Mouse (Mus musculus): Measurements from ENCODE around the gene Glrp1. TPM values are rescaled to one million over a fixed set of nuclear protein-coding genes. Genes with fewer than 3 reads are reported as not detected.
A peak's percentile ranks its signal among the peaks of the same experiment; 100 is the strongest.

Glrp1 gene
- polyA plus RNA-seq, 1 experiment from 2014 or later, result 0.11 TPM

GRCm38 (mm10) chr1:88462484-88462883, 47.4 kb downstream of the Glrp1 start:
- no peaks in the 10 kb centered on the region for H3K27me3 ChIP-seq (ENCODE audit: control insufficient read depth, insufficient read depth, low read length)
- no peaks in the 10 kb centered on the region for H3K9me3 ChIP-seq (ENCODE audit: control insufficient read depth, low read length)
- H3K4me3 ChIP-seq (ENCODE audit: low read length), result no peak overlapping the region
- 54% methylated on average over 6 of the region's 6 CpGs for WGBS
- H3K9ac ChIP-seq (ENCODE audit: low read depth, low read length), result no peak overlapping the region
- H3K36me3 ChIP-seq (ENCODE audit: control insufficient read depth, insufficient read depth, low read length), result no peaks in the 10 kb centered on the region
- H3K4me2 ChIP-seq (replicated peaks; ENCODE audit: low read depth, low read length), result no peak overlapping the region
- ATAC-seq (ENCODE audit: low FRiP score, low TSS enrichment), result no peak
- no peaks in the 10 kb centered on the region for H3K4me1 ChIP-seq (ENCODE audit: control insufficient read depth, insufficient read depth, low read length)
- H3K27ac ChIP-seq (ENCODE audit: low read depth, low read length), result no peak overlapping the region

DNA sequence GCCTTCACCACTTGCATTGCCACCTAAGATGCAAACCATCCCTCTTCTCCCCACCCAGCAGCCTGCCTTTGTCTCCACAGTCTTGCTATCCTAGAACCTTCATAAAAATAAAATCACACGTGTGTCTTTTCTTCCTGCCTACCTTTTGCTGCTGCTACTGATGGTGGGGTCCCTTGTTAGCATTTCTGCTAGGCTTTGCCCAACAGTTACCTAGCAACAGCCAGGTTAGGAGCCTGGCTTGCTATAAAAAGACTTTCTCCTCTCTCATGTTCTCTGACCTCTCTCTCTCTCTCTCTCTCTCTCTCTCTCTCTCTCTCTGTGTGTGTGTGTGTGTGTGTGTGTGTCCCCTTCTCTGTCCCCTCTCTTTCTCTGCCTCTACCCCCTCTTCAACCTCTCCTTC, 48.8 kb downstream of the Glrp1 start:
- no peak overlapping the region for H3K9ac ChIP-seq (ENCODE audit: low read depth, low read length)
- no peak overlapping the region for H3K4me2 ChIP-seq (replicated peaks; ENCODE audit: low read depth, low read length)
- no peaks in the 10 kb centered on the region for H3K4me1 ChIP-seq (ENCODE audit: control insufficient read depth, insufficient read depth, low read length)
- ATAC-seq (ENCODE audit: low FRiP score, low TSS enrichment), result no peak
- 16% methylated on average over 1 of the region's 1 CpGs for WGBS
- H3K36me3 ChIP-seq (ENCODE audit: control insufficient read depth, insufficient read depth, low read length), result no peaks in the 10 kb centered on the region
- H3K9me3 ChIP-seq (ENCODE audit: control insufficient read depth, low read length), result no peaks in the 10 kb centered on the region
- H3K27me3 ChIP-seq (ENCODE audit: control insufficient read depth, insufficient read depth, low read length), result no peaks in the 10 kb centered on the region
- no peak overlapping the region for H3K27ac ChIP-seq (ENCODE audit: low read depth, low read length)
- no peak overlapping the region for H3K4me3 ChIP-seq (ENCODE audit: low read length)

GRCm38 (mm10) chr1:88459655-88460054, 50.2 kb downstream of the Glrp1 start:
- H3K4me1 ChIP-seq (ENCODE audit: control insufficient read depth, insufficient read depth, low read length), result no peaks in the 10 kb centered on the region
- H3K27ac ChIP-seq (ENCODE audit: low read depth, low read length), result no peak overlapping the region
- 93% methylated on average over 5 of the region's 5 CpGs for WGBS
- H3K9me3 ChIP-seq (ENCODE audit: control insufficient read depth, low read length), result no peaks in the 10 kb centered on the region
- H3K4me2 ChIP-seq (replicated peaks; ENCODE audit: low read depth, low read length), result no peak overlapping the region
- H3K27me3 ChIP-seq (ENCODE audit: control insufficient read depth, insufficient read depth, low read length), result no peaks in the 10 kb centered on the region
- no peaks in the 10 kb centered on the region for H3K36me3 ChIP-seq (ENCODE audit: control insufficient read depth, insufficient read depth, low read length)
- ATAC-seq (ENCODE audit: low FRiP score, low TSS enrichment), result no peak
- H3K9ac ChIP-seq (ENCODE audit: low read depth, low read length), result no peak overlapping the region
- H3K4me3 ChIP-seq (ENCODE audit: low read length), result no peak overlapping the region

- Histone ChIP-seq H3K4me3 (ENCODE audit: low read length) (no peak overlapping the region), H3K4me1 (ENCODE audit: control insufficient read depth, insufficient read depth, low read length) (no peaks in the 10 kb centered on the region), H3K9me3 (ENCODE audit: control insufficient read depth, low read length) (no peaks in the 10 kb centered on the region), H3K4me2 (replicated peaks; ENCODE audit: low read depth, low read length) (no peak overlapping the region), H3K36me3 (ENCODE audit: control insufficient read depth, insufficient read depth, low read length) (no peaks in the 10 kb centered on the region), H3K9ac (ENCODE audit: low read depth, low read length) (no peak overlapping the region), H3K27me3 (ENCODE audit: control insufficient read depth, insufficient read depth, low read length) (no peaks in the 10 kb centered on the region), H3K27ac (ENCODE audit: low read depth, low read length) (no peak overlapping the region)
- WGBS, result 91% methylated on average over 4 of the region's 4 CpGs
- no peak for ATAC-seq (ENCODE audit: low FRiP score, low TSS enrichment)
These were observed 50.7 kb downstream of the Glrp1 start for GRCm38 (mm10) chr1:88459196-88459595.

DNA sequence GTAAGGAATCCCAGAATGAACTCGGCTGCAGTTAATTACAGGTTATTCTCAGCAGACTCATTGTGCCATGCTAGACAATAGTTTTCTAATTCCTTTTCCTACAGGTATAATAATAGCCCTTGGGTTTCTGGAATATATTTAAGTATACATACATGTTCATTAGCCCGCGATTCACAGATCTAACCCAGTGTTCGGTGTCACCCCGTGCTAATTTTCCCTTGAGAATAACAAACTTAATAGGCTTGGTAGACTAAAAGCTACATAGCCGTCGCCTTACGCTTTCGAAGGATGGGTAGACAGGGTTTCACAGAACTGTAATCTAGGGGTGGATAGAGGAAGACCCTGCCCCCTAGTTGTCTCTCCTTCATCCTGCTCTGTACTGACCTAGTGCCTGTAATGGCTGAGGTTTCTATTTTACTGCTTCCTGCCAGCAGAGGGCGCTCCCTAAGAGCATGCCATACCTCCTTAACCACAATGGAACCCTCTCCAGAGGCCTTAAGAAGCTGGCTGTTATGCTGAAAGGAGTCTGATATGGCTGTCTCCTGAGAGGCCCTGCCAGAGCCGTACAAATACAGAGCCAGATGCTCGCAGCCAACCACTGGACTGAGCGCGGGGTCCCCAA, 53.3 kb downstream of the Glrp1 start:
- Histone ChIP-seq H3K9me3 (ENCODE audit: control insufficient read depth, low read length) (no peaks in the 10 kb centered on the region), H3K4me2 (replicated peaks; ENCODE audit: low read depth, low read length) (no peak overlapping the region), H3K27ac (ENCODE audit: low read depth, low read length) (no peak overlapping the region), H3K4me1 (ENCODE audit: control insufficient read depth, insufficient read depth, low read length) (no peaks in the 10 kb centered on the region), H3K36me3 (ENCODE audit: control insufficient read depth, insufficient read depth, low read length) (no peaks in the 10 kb centered on the region), H3K27me3 (ENCODE audit: control insufficient read depth, insufficient read depth, low read length) (no peaks in the 10 kb centered on the region), H3K4me3 (ENCODE audit: low read length) (no peak overlapping the region), H3K9ac (ENCODE audit: low read depth, low read length) (no peak overlapping the region)
- ATAC-seq (ENCODE audit: low FRiP score, low TSS enrichment), result peak; percentile 66; the same call in 1 of the 2 replicates
- WGBS, result 64% methylated on average over 14 of the region's 14 CpGs

- Histone ChIP-seq H3K27me3 (ENCODE audit: control insufficient read depth, insufficient read depth, low read length) (no peaks in the 10 kb centered on the region), H3K4me3 (ENCODE audit: low read length) (no peak overlapping the region), H3K4me2 (replicated peaks; ENCODE audit: low read depth, low read length) (no peak overlapping the region), H3K4me1 (ENCODE audit: control insufficient read depth, insufficient read depth, low read length) (no peaks in the 10 kb centered on the region), H3K27ac (ENCODE audit: low read depth, low read length) (no peak overlapping the region), H3K36me3 (ENCODE audit: control insufficient read depth, insufficient read depth, low read length) (no peaks in the 10 kb centered on the region), H3K9ac (ENCODE audit: low read depth, low read length) (no peak overlapping the region), H3K9me3 (ENCODE audit: control insufficient read depth, low read length) (no peaks in the 10 kb centered on the region)
- 64% methylated on average over 3 of the region's 3 CpGs for WGBS
- ATAC-seq (ENCODE audit: low FRiP score, low TSS enrichment), result no peak
These were observed 54.1 kb downstream of the Glrp1 start for GRCm38 (mm10) chr1:88455761-88456160.

DNA sequence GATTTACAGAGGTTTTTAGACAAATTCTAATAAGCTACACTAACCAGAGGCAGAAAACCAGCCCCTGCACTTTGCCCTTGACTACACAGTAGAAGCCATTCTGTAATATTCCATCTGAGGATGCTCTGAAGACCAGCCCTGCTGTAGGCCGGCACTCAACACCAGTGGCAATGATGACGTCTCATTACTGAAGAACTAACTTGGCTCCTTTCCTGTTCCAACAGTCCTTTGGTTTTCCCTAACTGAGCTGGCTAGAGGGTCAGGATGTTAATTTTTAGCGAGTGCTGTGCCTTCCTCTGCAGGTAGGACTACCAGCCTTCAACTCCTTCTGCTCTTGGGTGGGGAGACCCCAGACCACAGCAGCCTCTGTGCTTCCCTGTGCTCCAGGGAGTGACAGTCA, 55.2 kb downstream of the Glrp1 start:
- no peaks in the 10 kb centered on the region for H3K36me3 ChIP-seq (ENCODE audit: control insufficient read depth, insufficient read depth, low read length)
- H3K4me1 ChIP-seq (ENCODE audit: control insufficient read depth, insufficient read depth, low read length), result no peaks in the 10 kb centered on the region
- H3K4me3 ChIP-seq (ENCODE audit: low read length), result no peak overlapping the region
- 0 out of 2 replicates have a peak, but pooled peaks have one; percentile 13 for ATAC-seq (ENCODE audit: low FRiP score, low TSS enrichment)
- H3K9me3 ChIP-seq (ENCODE audit: control insufficient read depth, low read length), result no peaks in the 10 kb centered on the region
- WGBS, result 48% methylated on average over 3 of the region's 3 CpGs
- no peak overlapping the region for H3K9ac ChIP-seq (ENCODE audit: low read depth, low read length)
- H3K27me3 ChIP-seq (ENCODE audit: control insufficient read depth, insufficient read depth, low read length), result no peaks in the 10 kb centered on the region
- H3K4me2 ChIP-seq (replicated peaks; ENCODE audit: low read depth, low read length), result no peak overlapping the region
- no peak overlapping the region for H3K27ac ChIP-seq (ENCODE audit: low read depth, low read length)

DNA sequence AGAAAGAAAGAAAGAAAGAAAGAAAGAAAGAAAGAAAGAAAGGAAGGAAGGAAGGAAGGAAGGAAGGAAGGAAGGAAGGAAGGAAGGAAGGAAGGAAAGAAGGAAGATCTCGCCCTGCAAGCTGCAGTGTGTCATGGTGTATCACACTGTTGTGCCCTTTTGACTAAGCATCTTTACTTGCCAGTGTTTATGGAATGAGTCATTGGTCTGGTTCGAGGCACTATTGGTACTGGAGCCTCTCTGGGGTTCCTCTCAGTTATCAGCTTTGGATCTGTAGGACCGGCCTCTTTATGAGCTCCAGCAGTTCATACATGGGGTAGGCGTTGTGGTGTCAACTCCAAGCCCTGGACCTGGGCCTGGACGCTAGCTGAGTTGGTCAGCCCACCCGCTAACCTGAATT, 57.7 kb downstream of the Glrp1 start:
- H3K9me3 ChIP-seq (ENCODE audit: control insufficient read depth, low read length), result no peaks in the 10 kb centered on the region
- H3K4me2 ChIP-seq (replicated peaks; ENCODE audit: low read depth, low read length), result no peak overlapping the region
- H3K4me3 ChIP-seq (ENCODE audit: low read length), result no peak overlapping the region
- H3K9ac ChIP-seq (ENCODE audit: low read depth, low read length), result no peak overlapping the region
- 77% methylated on average over 6 of the region's 6 CpGs for WGBS
- no peaks in the 10 kb centered on the region for H3K4me1 ChIP-seq (ENCODE audit: control insufficient read depth, insufficient read depth, low read length)
- no peak overlapping the region for H3K27ac ChIP-seq (ENCODE audit: low read depth, low read length)
- no peak for ATAC-seq (ENCODE audit: low FRiP score, low TSS enrichment)
- H3K36me3 ChIP-seq (ENCODE audit: control insufficient read depth, insufficient read depth, low read length), result no peaks in the 10 kb centered on the region
- H3K27me3 ChIP-seq (ENCODE audit: control insufficient read depth, insufficient read depth, low read length), result no peaks in the 10 kb centered on the region

GRCm38 (mm10) chr1:88450668-88451067, 59.2 kb downstream of the Glrp1 start:
- WGBS, result 83% methylated on average over 4 of the region's 4 CpGs

More at GRCm38 (mm10) chr1:88450668-88451067, 59.2 kb downstream of the Glrp1 start:
- no peak overlapping the region for H3K9ac ChIP-seq (ENCODE audit: low read depth, low read length)
- no peak overlapping the region for H3K27ac ChIP-seq (ENCODE audit: low read depth, low read length)
- no peaks in the 10 kb centered on the region for H3K4me1 ChIP-seq (ENCODE audit: control insufficient read depth, insufficient read depth, low read length)
- no peaks in the 10 kb centered on the region for H3K27me3 ChIP-seq (ENCODE audit: control insufficient read depth, insufficient read depth, low read length)
- H3K4me2 ChIP-seq (replicated peaks; ENCODE audit: low read depth, low read length), result no peak overlapping the region
- no peak for ATAC-seq (ENCODE audit: low FRiP score, low TSS enrichment)
- no peaks in the 10 kb centered on the region for H3K36me3 ChIP-seq (ENCODE audit: control insufficient read depth, insufficient read depth, low read length)
- no peak overlapping the region for H3K4me3 ChIP-seq (ENCODE audit: low read length)
- H3K9me3 ChIP-seq (ENCODE audit: control insufficient read depth, low read length), result no peaks in the 10 kb centered on the region

All from kidney, embryonic 14.5 days (tissue).